Mouse (Mus musculus): ENCODE results near the gene Gm6904.

DNA sequence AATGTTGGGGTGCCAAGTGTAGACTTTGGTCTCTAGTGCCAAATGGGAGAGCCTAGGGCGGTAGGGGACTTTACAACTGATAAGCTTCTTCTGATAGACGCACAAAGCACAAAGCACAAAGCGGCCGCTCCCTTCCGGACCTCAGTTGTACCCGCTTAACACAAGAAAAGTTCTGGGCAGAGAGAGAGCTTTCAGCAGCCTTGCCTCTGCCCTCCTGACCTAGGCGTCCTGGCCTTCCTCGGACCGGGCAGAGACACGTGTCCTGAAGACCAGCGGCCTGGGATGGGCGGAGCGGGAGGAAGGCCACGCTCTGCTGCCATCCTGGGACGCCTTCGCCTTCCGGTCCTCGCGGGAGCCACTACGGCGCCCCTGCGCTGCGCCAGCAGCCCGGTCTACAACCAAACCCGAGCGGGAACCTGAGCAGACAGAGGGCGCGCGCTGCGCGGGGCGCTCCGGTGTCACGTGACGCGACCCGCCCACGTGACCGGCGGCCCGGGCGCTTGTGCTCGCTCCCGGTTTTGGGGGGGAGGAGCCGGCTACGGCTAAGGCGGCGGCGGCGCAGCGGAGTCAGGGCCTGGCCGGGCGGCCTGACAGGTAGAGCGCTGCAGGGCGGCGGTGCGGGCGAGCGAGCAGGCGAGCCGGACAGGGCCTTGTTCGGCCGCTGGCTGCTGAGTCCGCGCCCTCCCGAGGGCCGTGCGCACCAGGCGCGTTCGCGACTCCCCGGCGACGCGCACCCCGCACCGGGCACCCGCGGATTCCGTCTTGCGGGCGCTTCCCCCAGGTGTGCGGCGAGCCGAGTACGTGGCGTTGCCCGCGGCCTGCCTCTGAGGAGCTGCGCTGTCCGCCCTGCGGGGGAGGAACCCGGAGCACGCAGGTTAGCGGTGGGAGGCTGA lies 59.1 kb downstream of the Gm6904 start, which contains the start of gene Rcbtb1:
- TF ChIP-seq CTCF (IDR thresholded peaks at IDR 0.05; ENCODE audit: extremely low read depth, insufficient read length, insufficient replicate concordance, low read depth, low read length) (no peak; the same call in 1 of the 2 replicates), POLR2A (IDR thresholded peaks at IDR 0.05; ENCODE audit: low read depth, low read length) (peak; percentile 90)
